Mouse (Mus musculus) MEL (cell line): ENCODE data around the gene Camta1.

Experiments used
- CHD2 ChIP-seq: IDR thresholded peaks from 2 replicates; pipeline ENCODE4 v1.6.1; 2011; ENCODE audit warnings: low read length, improper control_type of control experiment
- CTCF ChIP-seq, 3 experiments: IDR thresholded peaks in 2 of 3; conservative IDR thresholded peaks in 1 of 3; 2 replicates each; pipeline ENCODE4 v1.5.1; 2011 to 2012; ENCODE audit warnings: low read length in 3 of 3, low read depth in 2 of 3, mild to moderate bottlenecking in 2 of 3, improper control_type of control experiment in 1 of 3, inconsistent platforms in 1 of 3, mixed read lengths in 1 of 3, moderate library complexity in 1 of 3; ENCODE audit not compliant: control insufficient read depth in 1 of 3, insufficient read depth in 1 of 3, poor library complexity in 1 of 3, severe bottlenecking in 1 of 3
- EP300 ChIP-seq, 2 experiments: IDR thresholded peaks; 2 replicates each; pipeline ENCODE4 v1.6.1; 2011; ENCODE audit warnings: improper control_type of control experiment in 2 of 2, low read length in 2 of 2, low read depth in 1 of 2, mild to moderate bottlenecking in 1 of 2
- GATA1 ChIP-seq: IDR thresholded peaks from 2 replicates; pipeline ENCODE4 v1.6.1; 2011; ENCODE audit warnings: low read depth, low read length, improper control_type of control experiment
- HCFC1 ChIP-seq: IDR thresholded peaks from 2 replicates; pipeline ENCODE4 v1.6.1; 2012; ENCODE audit warnings: low read depth, mild to moderate bottlenecking, inconsistent platforms, low read length, improper control_type of control experiment, moderate library complexity
- MAX ChIP-seq: IDR thresholded peaks from 2 replicates; pipeline ENCODE4 v1.6.1; 2011; ENCODE audit warnings: low read length, improper control_type of control experiment
- MYB ChIP-seq: IDR thresholded peaks from 2 replicates; pipeline ENCODE4 v1.6.1; 2011; ENCODE audit warnings: mild to moderate bottlenecking, low read depth, low read length, improper control_type of control experiment
- NELFE ChIP-seq: IDR thresholded peaks from 2 replicates; pipeline ENCODE4 v1.6.1; 2011; ENCODE audit warnings: low read depth, low read length, improper control_type of control experiment
- POLR2A ChIP-seq, 2 experiments: IDR thresholded peaks; 2 replicates each; pipeline ENCODE4 v1.6.1; 2011 to 2012; ENCODE audit warnings: low read length in 2 of 2, mild to moderate bottlenecking in 2 of 2, control low read depth in 1 of 2, improper control_type of control experiment in 1 of 2, low read depth in 1 of 2, moderate library complexity in 1 of 2; ENCODE audit not compliant: control insufficient read depth in 1 of 2, insufficient read depth in 1 of 2, poor library complexity in 1 of 2
- POLR2AphosphoS5 ChIP-seq: IDR thresholded peaks from 2 replicates; pipeline ENCODE4 v1.6.1; 2012; ENCODE audit warnings: low read depth, borderline replicate concordance, mild to moderate bottlenecking, inconsistent platforms, low read length, moderate library complexity, mixed read lengths
- SIN3A ChIP-seq: IDR thresholded peaks from 2 replicates; pipeline ENCODE4 v1.6.1; 2012; ENCODE audit warnings: low read length, improper control_type of control experiment, inconsistent platforms
- USF1 ChIP-seq: IDR thresholded peaks from 2 replicates; pipeline ENCODE4 v1.6.1; 2014; ENCODE audit warnings: low read depth, mild to moderate bottlenecking, inconsistent platforms, low read length, improper control_type of control experiment, moderate library complexity
- ZC3H11A ChIP-seq: IDR thresholded peaks from 2 replicates; pipeline ENCODE4 v1.6.1; 2012; ENCODE audit warnings: low read depth, mild to moderate bottlenecking, inconsistent platforms, low read length, improper control_type of control experiment

DNA sequence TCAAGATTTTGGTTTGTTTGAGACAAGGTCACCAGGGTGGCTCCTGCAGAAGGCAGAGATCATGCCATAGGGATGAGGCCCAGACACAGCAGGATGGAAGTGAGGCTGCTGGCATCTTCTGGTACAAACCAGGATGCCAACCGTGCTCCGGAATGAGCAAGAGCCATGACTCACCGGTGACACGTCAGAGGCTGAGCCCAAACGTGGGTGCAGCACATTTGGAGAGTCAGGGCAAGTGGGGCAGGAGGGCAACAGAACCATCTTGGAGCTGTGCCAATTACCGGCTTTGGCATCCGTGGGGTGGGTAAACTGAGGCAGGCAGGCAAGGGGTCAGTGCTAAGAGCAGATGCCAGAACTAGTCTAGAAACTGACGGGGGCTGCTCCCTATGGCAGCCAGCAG lies 888.4 kb downstream of the Camta1 start:
- TF ChIP-seq POLR2AphosphoS5 (no peak), NELFE (no peak), EP300 (IDR thresholded peaks at IDR 0.05; ENCODE audit: low read depth in 1 of 2, low read length in 2 of 2) (no peak), ZC3H11A (no peak), HCFC1 (no peak), MAX (no peak), MYB (no peak), SIN3A (no peak), POLR2A (IDR thresholded peaks at IDR 0.05; ENCODE audit: control insufficient read depth in 1 of 2, insufficient read depth in 1 of 2, low read depth in 1 of 2, low read length in 2 of 2, poor library complexity in 1 of 2) (no peak), CTCF (IDR thresholded peaks at IDR 0.05 in 2 of 3, conservative IDR thresholded peaks at IDR 0.05 in 1 of 3; ENCODE audit: control insufficient read depth in 1 of 3, insufficient read depth in 1 of 3, low read depth in 2 of 3, low read length in 3 of 3, poor library complexity in 1 of 3, severe bottlenecking in 1 of 3) (no peak), GATA1 (no peak), CHD2 (no peak), USF1 (no peak)
